Mouse (Mus musculus): ENCODE results near the gene Ifnar1. TPM values are rescaled to one million over a fixed set of nuclear protein-coding genes. Genes with fewer than 3 reads are reported as not detected.

The Ifnar1 gene
- total RNA-seq, 2 experiments from 2014 or later, result 19.0 to 23.1 TPM

- DNase-seq, result peak in 1 of 2 experiments; percentile 33
Measured at GRCm38 (mm10) chr16:91541573-91542081, 56.6 kb downstream of the Ifnar1 start.

GRCm38 (mm10) chr16:91543619-91544018 lies 58.6 kb downstream of the Ifnar1 start:
- DNase-seq, result no peak

- peak; percentile 36 to 50 for DNase-seq
Measured at GRCm38 (mm10) chr16:91545597-91546281, 60.7 kb downstream of the Ifnar1 start.

GRCm38 (mm10) chr16:91546391-91546835 lies 61.4 kb downstream of the Ifnar1 start:
- DNase-seq, result peak; percentile 70 to 76

GRCm38 (mm10) chr16:91546836-91547741 lies 62.1 kb downstream of the Ifnar1 start, which contains the start of gene Ifngr2:
TSS of gene Ifngr2 (plus strand) at chr16:91547072.
- peak; percentile 80 to 82 for DNase-seq

GRCm38 (mm10) chr16:91547974-91548373 lies 62.9 kb downstream of the Ifnar1 start:
- DNase-seq, result peak in 1 of 2 experiments; percentile 45

GRCm38 (mm10) chr16:91548586-91548985 lies 63.5 kb downstream of the Ifnar1 start:
- DNase-seq, result peak in 1 of 2 experiments; percentile 34

- DNase-seq, result peak in 1 of 2 experiments; percentile 16
Measured at GRCm38 (mm10) chr16:91548996-91549395, 64.0 kb downstream of the Ifnar1 start.

GRCm38 (mm10) chr16:91549616-91550015 lies 64.6 kb downstream of the Ifnar1 start:
- no peak for DNase-seq

GRCm38 (mm10) chr16:91551081-91551524 lies 66.1 kb downstream of the Ifnar1 start:
- peak; percentile 52 to 58 for DNase-seq

- DNase-seq, result no peak
Measured at GRCm38 (mm10) chr16:91552072-91552471, 67.0 kb downstream of the Ifnar1 start.

- peak; percentile 67 to 72 for DNase-seq
Measured at GRCm38 (mm10) chr16:91553625-91554024, 68.6 kb downstream of the Ifnar1 start.

- no peak for DNase-seq
Measured at GRCm38 (mm10) chr16:91555017-91555605, 70.1 kb downstream of the Ifnar1 start.

GRCm38 (mm10) chr16:91556659-91557058 lies 71.6 kb downstream of the Ifnar1 start:
- DNase-seq, result no peak

Small RNA genes within 50 kb of the gene (microRNA-seq; reads per million reads assigned to microRNA genes)
- gene Mir6367, result 0 reads per million in 2 experiments

Other genes with a start within 250 kb of the Ifnar1 start
- under 1 TPM in 1 of 2 experiments, not detected in 1; 0.18 TPM for gene Olig1, start 215.5 kb upstream of the Ifnar1 start, total RNA-seq (2021)
- gene Ifnar2, start 112.5 kb upstream of the Ifnar1 start, total RNA-seq (2021), result 10 to 100 TPM; 29.3 to 37.3 TPM
- gene Gm21970, start 93.5 kb upstream of the Ifnar1 start, total RNA-seq (2021), result not detected
- gene Il10rb, start 79.1 kb upstream of the Ifnar1 start, total RNA-seq (2021), result 100 to 1,000 TPM; 115 to 133 TPM
- gene Ifngr2, start 61.8 kb downstream of the Ifnar1 start, total RNA-seq (2021), result 100 to 1,000 TPM; 121 to 129 TPM
- 10 to 100 TPM; 42.4 to 46.6 TPM for gene Tmem50b, start 112.6 kb downstream of the Ifnar1 start, total RNA-seq (2021)
- gene Dnajc28, start 133.8 kb downstream of the Ifnar1 start, total RNA-seq (2021), result 10 to 100 TPM; 35.1 to 40.1 TPM
- 10 to 100 TPM; 53.7 to 69.4 TPM for gene Gart, start 161.7 kb downstream of the Ifnar1 start, total RNA-seq (2021)
- gene Son, start 162.3 kb downstream of the Ifnar1 start, total RNA-seq (2021), result 100 to 1,000 TPM; 120 to 135 TPM
- 1 to 10 TPM; 2.9 to 3.6 TPM for gene Donson, start 203.5 kb downstream of the Ifnar1 start, total RNA-seq (2021)
- gene Cryzl1, start 243.7 kb downstream of the Ifnar1 start, total RNA-seq (2021), result 10 to 100 TPM; 23.0 to 25.0 TPM
- 10 to 100 TPM; 50.2 to 53.6 TPM for gene Itsn1, start 244.0 kb downstream of the Ifnar1 start, total RNA-seq (2021)

All from heart, adult 18-20 months (tissue).